Mouse (Mus musculus) heart, adult 8-10 months (tissue): ENCODE measurements at regions not wholly inside any gene's neighbourhood (a gene's known extent, or its start where the extent isn't known, plus 50 kb on each side); places are given as distances from the start of the nearest gene placed in this dataset.

ENCODE experiments used
- DNase-seq: peaks from one replicate; pipeline ENCODE4 v3.0.0; 2022; ENCODE audit warnings: low spot score

DNA sequence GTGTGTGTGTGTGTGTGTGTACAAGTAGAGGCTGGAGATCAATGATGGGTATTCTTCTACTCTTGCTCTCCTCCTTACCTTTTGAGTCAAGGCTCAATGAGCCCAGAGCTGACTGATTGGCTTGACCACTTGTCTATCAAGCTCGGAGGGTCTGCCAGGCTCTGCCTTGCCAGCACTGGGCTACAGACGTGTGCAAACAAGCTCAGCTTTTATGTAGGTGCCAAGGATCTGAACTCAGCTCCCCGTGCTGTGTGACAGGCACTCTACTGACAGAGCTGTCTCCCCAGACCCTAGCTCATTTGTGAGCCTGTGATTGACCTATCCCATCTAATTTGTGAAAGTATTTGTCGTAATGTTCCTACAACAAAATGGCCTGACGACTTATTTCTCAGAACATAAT, 54.2 kb upstream of the Cdc42bpa start:
- no peak for DNase-seq

DNA sequence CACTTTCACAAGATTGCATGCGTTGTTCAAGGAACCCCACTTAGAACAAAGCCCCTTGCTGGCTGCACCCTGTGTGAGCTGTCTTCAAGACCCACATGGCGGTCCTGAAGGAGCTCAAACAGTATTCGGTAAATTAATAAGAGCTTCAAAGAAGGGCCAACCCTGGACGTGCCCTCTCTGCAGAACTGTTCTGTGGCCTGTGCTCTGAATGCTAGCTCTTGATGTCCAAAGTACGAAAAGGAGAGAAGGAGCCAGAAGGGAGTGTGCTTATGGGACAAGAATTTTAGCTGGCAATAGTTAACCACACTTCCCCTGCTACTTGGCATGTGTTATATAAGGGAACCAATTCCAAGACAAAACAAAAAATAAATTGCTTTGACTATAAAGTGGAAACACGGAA, 67.6 kb upstream of the Cdc42bpa start:
- no peak for DNase-seq

DNA sequence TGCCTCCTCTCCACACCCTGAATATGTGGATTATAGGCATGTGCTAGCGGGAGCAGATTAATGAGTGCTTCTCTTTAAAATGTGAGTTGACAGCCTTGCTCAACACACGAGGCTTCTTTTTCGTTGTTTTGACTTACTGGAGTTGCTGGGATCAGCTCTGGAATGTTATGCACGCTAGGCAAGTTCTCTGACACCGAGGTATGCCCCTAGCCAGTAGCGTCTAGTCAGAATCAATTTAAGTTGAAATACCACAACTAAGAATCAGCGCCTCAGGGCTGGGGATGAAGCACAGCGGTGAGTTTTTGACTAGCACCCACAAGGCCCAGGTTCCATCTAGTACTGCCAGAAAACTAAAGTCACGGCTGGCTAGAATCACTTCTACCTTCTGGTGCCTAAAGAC, 72.4 kb upstream of the Cdc42bpa start:
- DNase-seq = no peak

DNA sequence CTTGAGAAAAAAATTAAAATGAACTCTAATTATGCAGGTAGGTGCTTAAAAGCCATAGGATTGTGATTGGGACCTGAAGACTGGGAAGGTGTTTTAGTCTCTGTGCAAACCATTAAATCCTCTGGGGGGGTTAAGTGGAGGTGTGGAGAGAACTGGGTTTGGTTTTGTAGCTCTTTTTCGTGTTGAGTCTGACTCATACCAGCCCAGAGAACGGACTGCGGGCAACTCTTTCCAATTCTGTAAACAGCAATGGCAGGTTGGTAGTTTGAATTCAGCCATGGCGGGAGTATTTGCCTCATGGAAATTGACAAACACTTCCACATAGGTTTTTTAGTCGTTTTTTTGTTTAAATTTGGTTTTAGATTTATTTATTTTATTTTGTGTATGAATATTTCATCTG, 77.7 kb upstream of the Ahctf1 start:
- no peak for DNase-seq

DNA sequence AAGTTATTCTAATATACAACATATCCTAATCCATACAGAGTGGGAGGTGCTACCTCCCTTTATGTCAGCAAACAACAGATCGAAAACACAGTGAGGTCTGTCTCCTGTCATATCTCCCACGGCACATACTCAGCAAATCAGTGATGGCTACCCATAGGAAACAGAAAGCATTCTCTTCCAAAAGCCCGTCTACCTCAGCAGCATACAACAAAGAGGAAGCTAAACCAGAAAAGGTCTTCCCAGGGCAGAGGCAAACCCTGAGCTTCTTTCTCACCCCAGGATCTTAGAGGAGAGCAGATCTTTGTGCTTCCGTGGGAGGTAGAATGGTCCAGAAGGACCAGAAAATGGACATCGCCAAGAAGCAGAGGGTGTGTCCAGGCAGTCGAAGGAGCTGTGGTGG, 74.4 kb upstream of the Ahctf1 start:
- DNase-seq = no peak

DNA sequence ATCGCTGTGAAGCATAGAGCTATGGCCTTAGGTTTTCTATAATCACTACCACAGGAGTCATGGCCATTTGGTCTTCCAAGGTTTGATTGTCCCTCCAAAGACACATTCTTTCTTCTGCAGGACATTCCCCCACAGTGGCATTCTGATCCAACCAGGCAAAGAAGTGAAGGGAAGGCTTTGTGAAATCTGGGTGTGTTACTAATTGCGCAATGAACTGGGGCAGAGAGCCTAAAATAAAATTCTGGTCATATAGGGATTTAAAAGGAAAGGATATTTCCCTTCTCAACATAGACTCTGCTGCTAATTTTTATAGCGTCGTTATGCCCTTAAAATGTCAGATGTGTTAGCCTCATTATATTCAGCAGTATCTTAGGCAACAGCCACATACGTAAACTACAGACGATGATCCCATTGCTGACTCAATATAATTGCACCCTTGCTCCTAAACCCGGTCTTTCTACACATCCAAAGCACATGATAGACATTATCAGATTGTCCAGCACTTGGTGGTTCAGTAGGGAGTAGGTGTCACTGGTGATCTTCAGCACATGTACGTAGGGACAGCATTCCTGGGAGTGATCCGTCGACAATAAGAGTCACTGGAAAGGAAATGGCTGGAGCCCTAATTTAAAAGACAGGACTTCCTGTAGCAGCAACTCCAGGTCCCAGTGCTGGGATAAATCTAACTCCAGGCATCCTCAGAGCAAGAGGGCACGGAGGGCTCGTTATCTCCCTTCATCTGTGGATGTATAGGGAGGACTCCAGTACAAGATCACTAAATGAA, 70.5 kb upstream of the Ahctf1 start:
- DNase-seq = peak; percentile 57

DNA sequence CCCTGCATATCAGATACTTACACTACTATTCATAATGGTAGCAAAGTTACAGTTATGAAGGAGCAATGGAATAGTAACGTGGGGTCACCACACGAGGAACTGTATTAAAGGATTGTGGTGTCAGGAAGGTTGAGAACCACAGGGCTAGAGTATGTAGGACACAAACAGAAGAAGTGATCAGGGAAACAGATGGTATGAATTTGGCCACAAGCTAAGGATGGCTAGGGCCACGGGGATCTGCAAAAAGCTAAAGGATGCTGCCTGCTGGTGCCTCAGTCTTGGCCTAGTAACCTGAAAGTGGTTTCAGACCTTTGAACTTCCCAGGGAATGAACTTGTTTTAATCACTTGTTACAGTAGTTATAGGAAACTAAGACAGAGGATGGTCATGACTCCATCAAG, 68.5 kb upstream of the Ahctf1 start:
- DNase-seq = no peak

DNA sequence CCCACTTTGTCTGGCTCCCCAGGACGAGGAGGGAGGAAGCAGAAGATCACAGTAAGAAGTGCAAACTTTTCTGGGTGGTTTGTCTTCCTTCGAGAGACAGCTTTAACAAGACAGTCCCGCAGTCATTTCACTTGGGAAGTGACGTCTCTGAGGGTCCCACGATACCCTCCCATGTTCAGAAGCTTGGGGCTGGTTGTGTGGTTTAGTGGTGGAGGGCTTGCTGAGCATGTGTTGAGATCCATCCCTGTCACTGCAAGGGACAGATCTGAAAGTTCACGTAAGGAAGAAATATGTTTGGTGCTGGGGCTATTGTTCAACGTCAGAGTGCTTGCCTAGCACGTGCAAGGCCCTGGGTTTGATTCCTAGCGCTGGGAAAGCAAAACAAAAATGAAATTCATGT, 65.2 kb upstream of the Ahctf1 start:
- DNase-seq = no peak

DNA sequence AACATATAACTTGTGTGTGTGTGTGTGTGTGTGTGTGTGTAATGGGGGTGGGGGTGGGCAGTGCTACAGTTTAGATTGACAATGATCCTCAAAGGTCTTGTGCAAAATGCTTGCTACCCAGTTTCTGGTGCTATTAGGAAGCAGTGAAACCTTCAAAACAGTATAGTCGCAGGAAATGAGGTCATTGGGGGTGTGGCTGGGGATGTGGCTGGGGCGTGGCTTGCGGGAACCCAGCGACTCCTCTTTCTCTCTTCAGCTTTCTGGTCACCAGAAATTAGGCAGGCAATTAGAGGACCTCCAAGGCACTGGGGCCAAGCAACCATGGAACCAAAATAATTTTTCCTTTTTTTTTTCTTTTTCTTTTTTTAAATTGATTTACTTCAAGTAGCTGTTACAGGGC, 64.0 kb upstream of the Ahctf1 start:
- DNase-seq = no peak

DNA sequence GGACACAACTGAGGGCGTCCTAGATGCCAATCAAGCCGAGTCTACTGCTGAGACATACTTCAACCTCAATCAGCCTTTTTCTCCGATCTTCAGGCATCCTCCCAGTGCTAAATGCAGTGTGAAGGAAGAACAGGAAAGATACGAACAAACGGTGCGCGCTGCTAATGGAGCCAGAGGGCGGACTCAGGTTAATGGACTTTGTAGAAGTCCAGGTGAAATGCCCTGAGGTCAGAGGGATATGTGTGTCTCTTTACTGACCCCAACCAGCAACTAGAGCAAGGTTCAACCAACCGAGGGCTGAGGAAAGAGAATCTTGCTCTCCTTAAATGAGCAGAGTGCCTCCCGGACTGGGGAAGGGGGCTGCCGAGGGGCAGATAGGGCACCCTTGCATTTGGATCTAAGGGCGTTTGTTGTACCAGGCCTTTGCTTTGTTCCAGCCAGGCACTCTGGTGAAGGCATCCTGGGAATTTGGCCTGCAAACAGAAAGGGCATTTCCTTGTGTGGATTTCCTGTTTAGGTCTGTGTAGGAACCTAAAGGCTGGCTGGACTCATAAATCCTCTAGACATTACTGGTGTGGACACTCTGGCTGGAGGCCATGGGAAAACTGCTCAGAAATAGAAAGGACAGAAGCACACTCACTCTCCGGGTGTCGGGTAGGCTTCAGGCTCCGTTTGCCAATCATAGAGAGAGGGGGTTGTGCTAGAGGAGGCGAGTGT, 62.7 kb upstream of the Ahctf1 start:
- peak; percentile 39 for DNase-seq

DNA sequence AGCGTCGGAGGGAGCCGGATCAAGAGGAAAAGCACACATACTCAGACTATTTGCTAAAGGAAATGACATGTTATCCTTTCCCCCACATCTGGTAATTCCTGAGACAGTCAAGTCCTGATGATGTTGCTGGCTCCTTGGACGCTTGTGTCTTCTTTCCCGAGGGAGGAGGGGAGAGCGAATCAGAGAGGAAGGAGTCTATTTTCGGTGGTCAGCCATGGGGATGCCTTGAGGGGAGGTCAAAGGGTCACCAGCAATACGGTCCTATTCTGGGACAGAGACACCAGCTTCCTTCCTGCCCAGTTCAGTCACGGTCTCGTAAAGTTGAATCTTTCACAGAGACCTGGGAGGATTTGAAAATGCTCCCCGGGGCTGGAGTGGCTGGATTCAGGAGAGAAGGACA, 62.1 kb upstream of the Ahctf1 start:
- DNase-seq = peak; percentile 63

DNA sequence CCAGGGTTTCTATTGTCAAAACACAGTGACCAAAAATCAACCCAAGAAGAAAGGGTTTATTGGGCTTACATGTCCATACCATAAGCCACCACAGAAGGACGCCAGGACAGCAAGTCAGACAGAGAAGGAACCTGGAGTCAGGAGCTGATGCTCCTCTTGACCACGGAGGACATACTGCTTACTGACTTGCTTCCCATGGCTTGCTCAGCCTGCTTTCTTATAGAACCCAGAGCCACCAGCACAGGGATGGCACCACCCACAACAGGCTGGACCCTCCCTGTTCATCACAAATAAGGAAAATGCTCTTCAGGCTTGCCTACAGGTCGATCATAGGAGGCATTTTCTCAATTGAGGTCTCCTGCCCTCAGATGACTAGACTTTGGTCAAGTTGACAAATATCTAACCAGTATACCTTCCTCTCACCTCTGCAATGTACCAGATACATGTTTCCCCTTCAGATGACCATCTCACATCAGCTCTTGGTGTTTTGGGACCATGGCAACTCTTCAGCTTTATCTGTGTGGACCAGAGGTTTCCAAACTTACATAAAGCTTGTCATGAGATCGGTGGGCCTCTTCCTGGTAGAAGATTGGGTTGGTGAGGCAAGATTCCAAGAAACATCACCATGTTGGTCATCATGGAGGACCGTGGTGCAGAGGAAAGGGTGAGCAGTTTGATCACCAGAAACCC, 61.2 kb upstream of the Ahctf1 start:
- no peak for DNase-seq

DNA sequence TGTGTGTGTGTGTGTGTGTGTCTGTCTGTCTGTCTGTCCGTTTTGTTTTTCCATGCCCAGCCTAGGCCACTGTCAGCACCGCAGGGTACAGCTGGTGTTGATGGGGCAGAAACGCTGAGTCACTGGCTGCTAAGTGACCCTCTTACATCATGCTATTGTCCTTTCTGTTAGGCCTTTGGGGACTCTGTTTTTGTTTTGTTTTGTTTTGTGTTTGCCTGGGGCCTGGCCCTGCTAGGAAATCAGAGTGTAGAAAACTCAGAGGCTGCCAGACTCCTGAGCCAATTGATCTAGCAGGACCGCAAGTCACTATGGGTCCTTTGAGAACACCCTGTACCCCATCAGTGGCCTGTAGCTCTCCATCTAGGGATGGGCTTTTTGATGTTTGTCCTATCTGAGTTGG, 59.9 kb upstream of the Ahctf1 start:
- DNase-seq = peak; percentile 73

DNA sequence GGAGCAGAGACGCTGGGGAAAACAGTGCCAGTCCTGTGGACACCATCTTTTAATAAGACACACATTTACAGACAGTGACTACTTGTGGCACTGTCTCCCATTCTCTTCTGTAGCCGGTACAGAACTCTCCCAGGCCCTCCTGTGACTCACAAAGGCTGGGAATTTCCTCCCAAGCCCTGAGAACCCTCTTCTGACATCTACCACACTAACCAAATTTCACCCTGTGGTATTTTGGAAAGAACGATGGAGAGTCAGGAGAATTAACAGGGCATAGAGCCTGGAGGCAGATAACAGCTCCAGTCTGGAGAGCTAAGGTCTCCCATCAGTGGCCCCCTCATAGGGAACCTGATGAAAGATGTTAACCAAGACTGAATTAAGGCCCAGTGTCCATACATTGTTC, 59.5 kb upstream of the Ahctf1 start:
- DNase-seq = no peak

DNA sequence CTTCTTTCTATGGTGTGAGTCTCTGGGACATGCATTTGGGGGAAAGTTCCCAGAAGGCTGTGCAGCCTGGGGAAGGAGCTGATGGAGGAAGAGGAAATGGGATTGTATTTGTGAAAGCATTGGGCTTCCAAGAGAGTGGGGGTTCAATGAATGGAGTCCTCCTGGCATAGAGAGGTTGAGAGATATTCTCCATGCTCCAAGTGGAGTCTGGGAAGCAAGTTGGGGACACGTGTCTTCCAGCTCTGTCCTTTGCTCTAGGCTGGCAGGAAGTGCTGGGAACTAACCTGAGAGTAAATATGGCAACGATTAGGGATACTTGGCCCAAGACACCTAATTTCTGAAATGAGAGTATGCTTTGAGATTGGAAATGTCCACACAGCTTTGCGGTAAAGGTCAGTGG, 58.3 kb upstream of the Ahctf1 start:
- no peak for DNase-seq

DNA sequence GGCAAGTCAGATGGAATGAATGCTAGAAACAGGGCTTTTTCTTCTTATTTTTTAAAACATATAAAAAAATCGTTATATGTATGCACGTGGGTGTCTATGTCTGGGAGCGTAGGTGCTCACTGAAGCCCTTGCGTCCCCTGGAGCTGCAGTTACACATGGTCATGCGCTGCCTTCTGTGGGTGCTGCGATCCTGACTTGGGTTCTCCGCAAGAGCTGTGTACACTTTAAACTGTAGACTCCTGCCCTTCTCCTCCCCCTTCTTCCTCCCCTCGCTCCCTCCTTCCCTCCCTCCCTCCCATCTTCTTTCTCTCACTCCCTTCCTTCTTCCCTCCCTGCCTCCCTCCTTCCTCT, 56.0 kb upstream of the Ahctf1 start:
- DNase-seq = no peak

DNA sequence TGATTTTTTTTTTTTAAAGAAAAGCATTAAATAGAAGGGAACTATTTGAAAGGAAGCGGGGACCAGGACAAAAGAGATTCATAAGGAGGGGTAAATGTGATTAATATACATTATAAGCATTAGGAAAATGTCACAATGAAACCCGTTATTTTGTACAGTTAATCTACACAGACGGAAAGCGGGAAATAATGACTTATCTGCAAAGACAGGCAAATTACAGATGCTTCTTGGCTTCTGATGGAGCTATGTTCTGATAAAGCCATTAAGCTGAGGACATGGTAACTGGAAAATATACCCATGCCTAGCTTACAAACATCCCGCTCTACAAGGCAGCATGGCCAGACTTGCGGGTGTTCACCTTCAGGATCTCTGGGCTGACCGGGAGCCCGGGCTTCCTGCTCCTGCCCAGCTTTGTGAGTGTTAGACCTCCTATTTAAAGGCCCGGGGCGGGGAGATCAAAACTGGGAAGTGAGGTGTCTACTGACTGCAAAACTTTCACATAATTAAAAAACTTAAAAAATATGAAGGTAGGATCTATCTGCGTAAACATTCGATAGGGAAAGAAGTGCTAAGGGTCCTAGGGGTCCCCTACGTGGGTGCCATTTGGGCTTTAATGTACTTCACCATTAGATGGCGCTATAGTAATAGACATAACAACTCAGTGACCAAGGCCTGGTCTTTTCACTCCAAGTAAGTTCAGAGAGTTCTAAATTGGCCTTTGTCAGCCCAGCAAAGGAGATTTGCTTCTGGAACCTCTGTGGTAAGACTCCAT, 55.5 kb upstream of the Ahctf1 start:
- peak; percentile 73 for DNase-seq

DNA sequence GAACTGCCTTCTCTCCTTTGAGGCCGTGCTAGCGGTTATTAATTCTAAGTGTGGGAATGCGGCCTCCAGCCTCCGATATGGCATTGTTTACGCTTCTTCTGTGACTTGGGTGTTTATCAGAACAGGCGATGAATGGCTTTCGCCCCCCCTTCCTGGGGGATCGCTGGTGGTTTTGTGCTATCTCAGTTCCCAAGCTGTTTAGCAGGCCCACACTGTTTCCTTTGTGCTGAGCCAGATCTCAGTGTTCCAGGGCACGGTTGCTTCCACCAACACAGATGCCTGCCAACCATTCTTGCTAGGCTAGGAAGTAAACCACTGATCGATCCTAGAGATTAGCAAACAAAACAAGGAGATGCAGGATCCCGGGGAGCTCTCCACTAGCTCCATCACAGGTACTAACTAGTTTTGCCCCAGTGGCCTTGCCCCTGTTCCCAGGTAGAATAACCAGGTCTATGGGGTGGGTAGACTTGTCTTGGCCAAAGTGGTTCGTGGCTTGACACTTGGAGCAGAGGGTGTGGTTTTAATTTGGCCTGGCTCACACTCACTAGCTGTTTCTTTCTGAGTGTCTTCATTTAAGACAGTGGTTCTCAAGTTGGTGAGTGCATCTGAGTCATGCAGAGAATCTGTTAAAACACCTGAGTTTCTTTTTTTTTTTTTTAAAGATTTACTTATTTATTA, 50.9 kb upstream of the Ahctf1 start:
- DNase-seq = peak; percentile 68
